Mouse (Mus musculus) testis, adult 2 months (tissue): ENCODE measurements around the gene Ugt1a7c.

ENCODE experiments used
- CTCF ChIP-seq: fragments of 200-500 bp; IDR thresholded peaks from 2 replicates; pipeline ENCODE4 v1.5.1; 2012; ENCODE audit warnings: low read depth, mild to moderate bottlenecking, inconsistent platforms, low read length, moderate library complexity; ENCODE audit not compliant: control insufficient read depth, insufficient read depth, insufficient replicate concordance
- POLR2A ChIP-seq: fragments of 200-500 bp; IDR thresholded peaks from 2 replicates; pipeline ENCODE4 v1.6.1; 2012; ENCODE audit warnings: low read depth, mild to moderate bottlenecking, inconsistent platforms, low read length, moderate library complexity; ENCODE audit not compliant: control insufficient read depth

- TF ChIP-seq CTCF (no peak), POLR2A (no peak)
These were observed 134.7 kb downstream of the Ugt1a7c start for GRCm38 (mm10) chr1:88229566-88229965.
